In the genomic region with DNA sequence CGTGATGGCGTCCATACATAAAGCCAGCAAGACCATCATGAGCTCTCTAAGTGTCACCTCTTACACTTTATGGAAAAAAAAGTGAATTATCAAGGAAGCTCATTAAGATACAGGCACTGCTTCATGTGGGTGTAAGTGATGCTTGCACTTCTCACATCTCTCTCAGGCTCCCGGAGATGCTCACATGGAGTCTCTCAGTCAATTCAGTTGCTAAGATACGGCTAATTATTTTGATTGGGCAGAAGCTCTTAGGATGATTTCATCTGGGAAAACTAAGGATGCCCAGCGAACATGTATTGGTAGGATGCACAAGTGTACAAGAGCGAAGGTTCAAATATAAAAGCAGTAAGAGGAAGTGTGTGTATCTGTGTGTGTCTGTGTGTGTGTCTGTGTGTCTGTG, we compare ENCODE assay signal across 17 mouse cellular contexts. TPM values are rescaled to one million over a fixed set of nuclear protein-coding genes. Genes with fewer than 3 reads are reported as not detected.
DNase-seq lines count a peak whose midpoint lies in the region; ATAC-seq and TF ChIP-seq lines count a peak whose summit lies in the region.
"Had no signal": no experiment of that assay in that cellular context is flagged by ENCODE, and none has a peak within 500 bp of the region (broad histone marks: within the 10 kb centered on the region; RNA-seq: fewer than 3 reads in every experiment).

No protein-coding gene starts in this region.

- WGBS in forebrain, postnatal 0 days = 64% methylated on average over 6 of the region's 6 CpGs
- 72% methylated on average over 6 of the region's 6 CpGs for WGBS in neural tube, embryonic 15.5 days
- 91% methylated on average over 6 of the region's 6 CpGs for WGBS in hindbrain, embryonic 11.5 days

- DNase-seq in left cerebral cortex, adult 11 months (ENCODE audit: low spot score) = peak; percentile 15
- DNase-seq in left cerebral cortex, postnatal 4 days = no peak
- peak; percentile 44 for DNase-seq in forebrain, postnatal 0 days
- peak; percentile 4 to 43 for DNase-seq in left cerebral cortex, adult 8-10 months (ENCODE audit: low spot score in 2 of 2)
- no peak for DNase-seq in cerebellum, adult 9-10 months
- DNase-seq in lung, postnatal 25 days (ENCODE audit: low spot score) = no peak
- no peak for DNase-seq in hindbrain, embryonic 11.5 days (ENCODE audit: low spot score)
- DNase-seq: cerebellum, adult 8-10 months; gastrocnemius, postnatal 14 days; kidney, adult 8-10 months; thymus, postnatal 4 days had no signal

- no peak for TF ChIP-seq CTCF in forebrain, postnatal 0 days (IDR thresholded peaks at IDR 0.05; ENCODE audit: low read depth)

- no peaks in the 10 kb centered on the region for H3K36me3 ChIP-seq in forebrain, postnatal 0 days (ENCODE audit: insufficient read depth)
- H3K36me3 ChIP-seq in neural tube, embryonic 15.5 days = no peaks in the 10 kb centered on the region
- H3K36me3 ChIP-seq in hindbrain, embryonic 11.5 days (ENCODE audit: control insufficient read depth, insufficient read depth, low read length) = no peaks in the 10 kb centered on the region
- H3K36me3 ChIP-seq: heart, embryonic 10.5 days; liver, embryonic 15.5 days had no signal

- intact Hi-C loops in left cerebral cortex, postnatal 4 days (cut with DNase I) = no loop called here

- no peaks in the 10 kb centered on the region for H3K4me1 ChIP-seq in forebrain, postnatal 0 days (ENCODE audit: insufficient read depth)
- H3K4me1 ChIP-seq in neural tube, embryonic 15.5 days = no peaks in the 10 kb centered on the region
- H3K4me1 ChIP-seq in hindbrain, embryonic 11.5 days (replicated peaks; ENCODE audit: control insufficient read depth, insufficient read depth, low read length) = no peaks in the 10 kb centered on the region
- H3K4me1 ChIP-seq: heart, embryonic 10.5 days; liver, embryonic 15.5 days had no signal

- peak; percentile 82; the same call in 1 of the 2 replicates for ATAC-seq in forebrain, postnatal 0 days
- ATAC-seq in neural tube, embryonic 15.5 days (ENCODE audit: low FRiP score) = 0 out of 2 replicates have a peak, but pooled peaks have one; percentile 63
- ATAC-seq in hindbrain, embryonic 11.5 days (ENCODE audit: low FRiP score) = no peak

- no peaks in the 10 kb centered on the region for H3K9me3 ChIP-seq in forebrain, postnatal 0 days (ENCODE audit: low read length)
- H3K9me3 ChIP-seq in neural tube, embryonic 15.5 days (replicated peaks) = no peaks in the 10 kb centered on the region
- H3K9me3 ChIP-seq in hindbrain, embryonic 11.5 days (ENCODE audit: control insufficient read depth, low read length) = no peaks in the 10 kb centered on the region
- H3K9me3 ChIP-seq: heart, embryonic 10.5 days; liver, embryonic 15.5 days had no signal

- no peak overlapping the region for H3K4me3 ChIP-seq in forebrain, postnatal 0 days (ENCODE audit: low read depth, low read length)
- H3K4me3 ChIP-seq in neural tube, embryonic 15.5 days (replicated peaks) = no peak overlapping the region
- H3K4me3 ChIP-seq in hindbrain, embryonic 11.5 days (ENCODE audit: low read depth, low read length) = no peak overlapping the region
- H3K4me3 ChIP-seq: erythroblast, embryonic 14.5 days; heart, embryonic 10.5 days; liver, embryonic 15.5 days had no signal

- H3K4me2 ChIP-seq in forebrain, postnatal 0 days (ENCODE audit: low read depth) = no peak overlapping the region
- H3K4me2 ChIP-seq in neural tube, embryonic 15.5 days = no peak overlapping the region
- no peak overlapping the region for H3K4me2 ChIP-seq in hindbrain, embryonic 11.5 days (replicated peaks; ENCODE audit: low read depth, low read length)
- H3K4me2 ChIP-seq: liver, embryonic 15.5 days had no signal

- H3K9ac ChIP-seq in forebrain, postnatal 0 days = no peak overlapping the region
- H3K9ac ChIP-seq in neural tube, embryonic 15.5 days (replicated peaks) = no peak overlapping the region
- no peak overlapping the region for H3K9ac ChIP-seq in hindbrain, embryonic 11.5 days (ENCODE audit: low read depth, low read length)
- H3K9ac ChIP-seq: liver, embryonic 15.5 days had no signal

- H3K27ac ChIP-seq in forebrain, postnatal 0 days (ENCODE audit: low read depth, low read length) = no peak overlapping the region
- no peak overlapping the region for H3K27ac ChIP-seq in neural tube, embryonic 15.5 days (replicated peaks)
- H3K27ac ChIP-seq in hindbrain, embryonic 11.5 days (ENCODE audit: low read depth, low read length) = no peak overlapping the region
- H3K27ac ChIP-seq: heart, embryonic 10.5 days; liver, embryonic 15.5 days had no signal

- no peaks in the 10 kb centered on the region for H3K27me3 ChIP-seq in forebrain, postnatal 0 days (ENCODE audit: insufficient read depth, low read length)
- no peaks in the 10 kb centered on the region for H3K27me3 ChIP-seq in neural tube, embryonic 15.5 days (replicated peaks)
- H3K27me3 ChIP-seq in hindbrain, embryonic 11.5 days (ENCODE audit: control insufficient read depth, insufficient read depth, low read length) = no peaks in the 10 kb centered on the region
- H3K27me3 ChIP-seq: liver, embryonic 15.5 days had no signal

RNA-seq across cellular contexts. Expression of gene Zpld1, which starts 38.1 kb away (rescaled TPM):
- under 1 TPM; 0.22 to 0.30 TPM for total RNA-seq in left cerebral cortex, postnatal 4 days (2021)
- 2.4 and 2.6 TPM in 2 replicates for total RNA-seq in forebrain, postnatal 0 days (2014; rRNA removed)
- polyA plus RNA-seq in forebrain, postnatal 0 days (2015; fragmentation: Nextera tagmentation; extraction: Ambion mirVana) = 1.8 and 3.0 TPM in 2 replicates
- not detected for total RNA-seq in left cerebral cortex, adult 8-10 months (2022)
- 0.72 and 0.97 TPM in 2 replicates for polyA plus RNA-seq in neural tube, embryonic 15.5 days (2015; fragmentation: Nextera tagmentation; extraction: Ambion mirVana)
- polyA plus RNA-seq in hindbrain, embryonic 11.5 days (2014; fragmentation: Nextera tagmentation; extraction: Ambion mirVana) = 2.0 and 2.1 TPM in 2 replicates
- total RNA-seq: gastrocnemius, postnatal 14 days; hematopoietic stem cell, adult 5-6 weeks; MEL had no signal
- polyA plus RNA-seq: erythroblast, embryonic 14.5 days; heart, embryonic 10.5 days; liver, embryonic 15.5 days had no signal

Comparison
In these comparisons a context has a peak if more than half of its experiments do, and no peak if none do; other contexts are left out.
1. DNase-seq: peak in left cerebral cortex, adult 11 months (single experiment), forebrain, postnatal 0 days (single experiment) and left cerebral cortex, adult 8-10 months (2 of 2); none in left cerebral cortex, postnatal 4 days (single experiment), cerebellum, adult 9-10 months (single experiment), lung, postnatal 25 days (single experiment) and hindbrain, embryonic 11.5 days (single experiment).